Mouse (Mus musculus) layer of hippocampus, adult 2 months (tissue): ENCODE results near the gene Gm47996. TPM values are rescaled to one million over a fixed set of nuclear protein-coding genes. Genes with fewer than 3 reads are reported as not detected.
A peak's percentile ranks its signal among the peaks of the same experiment; 100 is the strongest.

Experiments
- DNase-seq, 2 experiments: peaks; one replicate each; pipeline ENCODE4 v3.0.0; 2022; ENCODE audit warnings: low spot score in 2 of 2
- H3K27ac ChIP-seq: fragments of 200-600 bp; 2 replicates; pipeline ENCODE4 v1.8.1; 2022
- H3K4me3 ChIP-seq: fragments of 200-600 bp; 2 replicates; pipeline ENCODE4 v1.8.1; 2022; ENCODE audit warnings: mild to moderate bottlenecking
- CTCF ChIP-seq: fragments of 200-600 bp; conservative IDR thresholded peaks from 2 replicates; pipeline ENCODE4 v1.8.1; 2022; ENCODE audit warnings: antibody characterized with exemption, mild to moderate bottlenecking, moderate library complexity
- total RNA-seq, 2 experiments: library from RNA; stranded (reverse); gene quantifications; 2 replicates each; pipeline ENCODE4 v1.2.3; 2021

Gene Gm47996
- total RNA-seq, 2 experiments from 2014 or later, result not detected

GRCm38 (mm10) chr1:151244761-151245160 lies 34.8 kb downstream of the Gm47996 start:
- TF ChIP-seq CTCF, result no peak
- DNase-seq, result no peak
- Histone ChIP-seq H3K27ac (no peak overlapping the region), H3K4me3 (no peak overlapping the region)

GRCm38 (mm10) chr1:151245165-151245564 lies 35.2 kb downstream of the Gm47996 start:
- TF ChIP-seq CTCF, result no peak
- Histone ChIP-seq H3K27ac (no peak overlapping the region), H3K4me3 (no peak overlapping the region)
- no peak for DNase-seq

- Histone ChIP-seq H3K4me3 (no peak overlapping the region), H3K27ac (no peak overlapping the region)
- no peak for TF ChIP-seq CTCF
- DNase-seq, result no peak
Observed at GRCm38 (mm10) chr1:151245846-151246245, 35.9 kb downstream of the Gm47996 start.

GRCm38 (mm10) chr1:151250109-151250508 lies 40.2 kb downstream of the Gm47996 start:
- H3K4me3 ChIP-seq, result no peak overlapping the region; the same call in 1 of the 2 replicates
- no peak for DNase-seq
- no peak for TF ChIP-seq CTCF
- peak overlapping the region; percentile 39; the same call in 1 of the 2 replicates for H3K27ac ChIP-seq

GRCm38 (mm10) chr1:151250529-151251193 lies 40.7 kb downstream of the Gm47996 start:
- TF ChIP-seq CTCF, result no peak
- Histone ChIP-seq H3K4me3 (no peak overlapping the region; the same call in 1 of the 2 replicates), H3K27ac (peak overlapping the region; percentile 39; the same call in 1 of the 2 replicates)
- peak; percentile 22 to 52 for DNase-seq

GRCm38 (mm10) chr1:151251194-151252010 lies 41.5 kb downstream of the Gm47996 start:
- H3K4me3 ChIP-seq, result no peak overlapping the region
- no peak for DNase-seq
- no peak overlapping the region for H3K27ac ChIP-seq
- no peak for TF ChIP-seq CTCF

GRCm38 (mm10) chr1:151255422-151255821 lies 45.5 kb downstream of the Gm47996 start:
- H3K27ac ChIP-seq, result no peak overlapping the region
- no peak for DNase-seq
- TF ChIP-seq CTCF, result no peak
- H3K4me3 ChIP-seq, result no peak overlapping the region

GRCm38 (mm10) chr1:151258090-151258954 lies 48.4 kb downstream of the Gm47996 start:
- no peak overlapping the region for H3K27ac ChIP-seq
- DNase-seq, result no peak
- no peak for TF ChIP-seq CTCF

GRCm38 (mm10) chr1:151259061-151259460 lies 49.1 kb downstream of the Gm47996 start:
- TF ChIP-seq CTCF, result no peak
- H3K27ac ChIP-seq, result no peak overlapping the region
- no peak overlapping the region for H3K4me3 ChIP-seq
- DNase-seq, result no peak

More at GRCm38 (mm10) chr1:151258090-151258954, 48.4 kb downstream of the Gm47996 start:
- H3K4me3 ChIP-seq, result no peak overlapping the region

Other genes with a start within 250 kb of the Gm47996 start
- 1 to 10 TPM; 1.6 to 2.0 TPM for gene Hmcn1, start 216.7 kb upstream of the Gm47996 start, total RNA-seq
- not detected for gene Gm47985, start 27.6 kb upstream of the Gm47996 start, total RNA-seq
- not detected for gene Gm8947, start 17.8 kb upstream of the Gm47996 start, total RNA-seq
- not detected for gene Gm47995, start 11.7 kb upstream of the Gm47996 start, total RNA-seq
- gene 3110040M04Rik, start 6.0 kb upstream of the Gm47996 start, total RNA-seq, result not detected
- gene Ivns1abp, start 134.3 kb downstream of the Gm47996 start, total RNA-seq, result 10 to 100 TPM; 85.8 to 96.9 TPM
- 10 to 100 TPM; 11.6 to 21.2 TPM for gene Swt1, start 218.3 kb downstream of the Gm47996 start, total RNA-seq
- 10 to 100 TPM; 31.7 to 35.5 TPM for gene Trmt1l, start 218.4 kb downstream of the Gm47996 start, total RNA-seq